Mouse (Mus musculus) bone marrow macrophage, adult 2 months (primary cell): ENCODE data around the gene Carmil1. TPM values are rescaled to one million over a fixed set of nuclear protein-coding genes. Genes with fewer than 3 reads are reported as not detected.

Experiments
- H3K27ac ChIP-seq: 2 replicates; pipeline ENCODE4 v1.5.1; 2012; ENCODE audit warnings: low read depth, low read length; ENCODE audit not compliant: insufficient read depth
- H3K4me1 ChIP-seq: 2 replicates; pipeline ENCODE4 v1.6.1; 2012; ENCODE audit warnings: low read length; ENCODE audit not compliant: control insufficient read depth, insufficient read depth
- H3K4me3 ChIP-seq: 2 replicates; pipeline ENCODE4 v1.5.1; 2012; ENCODE audit warnings: mild to moderate bottlenecking, low read length, moderate library complexity; ENCODE audit not compliant: insufficient read depth
- CTCF ChIP-seq: IDR thresholded peaks from 2 replicates; pipeline ENCODE4 v1.5.1; 2012; ENCODE audit warnings: low read depth, mild to moderate bottlenecking, low read length, moderate library complexity
- POLR2A ChIP-seq: IDR thresholded peaks from 2 replicates; pipeline ENCODE4 v1.6.1; 2012; ENCODE audit warnings: mild to moderate bottlenecking, low read depth, low read length, borderline replicate concordance
- polyA plus RNA-seq: library from polyadenylated mRNA; stranded (reverse); fragments of >200 nt; gene quantifications from 2 replicates; pipeline ENCODE4 v1.2.4, GENCODE M21; 2012; ENCODE audit not compliant: missing spikeins, insufficient read depth, insufficient read length

The Carmil1 gene
- polyA plus RNA-seq, 1 experiment, result 4.1 TPM

DNA sequence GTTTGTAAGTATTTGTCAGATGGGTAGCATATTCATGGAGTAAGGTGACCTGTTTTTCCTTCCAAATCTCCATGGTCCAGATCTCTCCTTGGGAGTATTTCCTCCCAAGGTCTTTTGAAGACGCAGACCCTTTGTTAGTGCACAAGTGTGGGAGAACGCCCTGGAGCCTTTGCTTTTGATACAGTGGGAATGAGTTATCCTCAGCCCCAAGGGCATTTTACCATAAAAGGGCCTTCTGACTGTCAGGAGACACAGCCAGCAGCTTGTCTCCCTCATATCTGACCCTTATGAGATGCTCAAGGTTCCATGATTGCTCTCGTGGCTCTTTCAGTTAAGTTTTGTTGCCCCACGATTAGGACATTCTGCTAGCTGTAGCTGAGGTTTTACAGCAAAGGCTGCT, 24.9 kb upstream of the Carmil1 start:
- Histone ChIP-seq H3K4me1 (no peaks in the 10 kb centered on the region), H3K27ac (no peak overlapping the region), H3K4me3 (no peak overlapping the region)
- TF ChIP-seq POLR2A (no peak), CTCF (no peak)

DNA sequence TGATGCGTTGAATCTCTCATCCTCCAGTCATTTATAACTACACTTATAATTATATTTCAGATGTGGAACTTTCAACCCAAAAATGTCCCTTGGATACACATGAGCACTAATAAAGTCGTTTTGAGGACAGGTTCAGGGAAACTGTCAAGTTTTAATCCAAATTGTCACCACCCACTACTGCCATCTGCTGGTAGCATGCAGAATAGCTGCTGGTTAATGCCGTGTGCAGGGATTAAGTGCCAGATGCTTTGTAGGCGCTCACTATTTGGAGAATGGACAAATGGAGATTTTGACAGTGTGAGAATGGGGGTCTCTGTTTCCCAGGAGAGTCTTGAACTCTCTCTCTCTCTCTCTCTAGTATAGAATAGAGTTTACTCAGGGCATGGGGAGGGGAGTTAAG, 16.7 kb upstream of the Carmil1 start:
- TF ChIP-seq CTCF (peak; percentile 27; the same call in 1 of the 2 replicates), POLR2A (no peak)
- no peak overlapping the region for H3K27ac ChIP-seq
- H3K4me3 ChIP-seq, result no peak overlapping the region
- no peaks in the 10 kb centered on the region for H3K4me1 ChIP-seq

DNA sequence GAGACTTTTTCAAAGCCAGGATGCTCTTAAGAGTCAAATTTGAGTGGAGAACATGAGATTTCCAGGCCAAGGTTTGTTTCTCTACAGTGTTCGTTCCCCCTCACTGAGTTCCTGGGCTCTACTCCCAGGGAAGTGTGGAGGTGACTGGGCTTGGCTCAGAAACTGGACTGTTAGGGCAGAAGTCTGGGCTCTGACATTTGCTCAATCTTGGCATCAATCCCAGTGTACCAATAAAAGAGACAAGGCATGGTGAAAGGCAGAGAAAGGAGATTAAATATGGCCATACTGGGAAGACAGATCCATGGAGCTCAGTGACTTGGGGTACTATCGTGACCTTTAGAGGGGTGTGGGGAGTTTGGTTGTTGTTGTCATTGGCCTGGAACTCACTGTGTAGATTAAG, 6.8 kb upstream of the Carmil1 start:
- TF ChIP-seq POLR2A (no peak), CTCF (no peak)
- no peak overlapping the region for H3K27ac ChIP-seq
- H3K4me3 ChIP-seq, result no peak overlapping the region

DNA sequence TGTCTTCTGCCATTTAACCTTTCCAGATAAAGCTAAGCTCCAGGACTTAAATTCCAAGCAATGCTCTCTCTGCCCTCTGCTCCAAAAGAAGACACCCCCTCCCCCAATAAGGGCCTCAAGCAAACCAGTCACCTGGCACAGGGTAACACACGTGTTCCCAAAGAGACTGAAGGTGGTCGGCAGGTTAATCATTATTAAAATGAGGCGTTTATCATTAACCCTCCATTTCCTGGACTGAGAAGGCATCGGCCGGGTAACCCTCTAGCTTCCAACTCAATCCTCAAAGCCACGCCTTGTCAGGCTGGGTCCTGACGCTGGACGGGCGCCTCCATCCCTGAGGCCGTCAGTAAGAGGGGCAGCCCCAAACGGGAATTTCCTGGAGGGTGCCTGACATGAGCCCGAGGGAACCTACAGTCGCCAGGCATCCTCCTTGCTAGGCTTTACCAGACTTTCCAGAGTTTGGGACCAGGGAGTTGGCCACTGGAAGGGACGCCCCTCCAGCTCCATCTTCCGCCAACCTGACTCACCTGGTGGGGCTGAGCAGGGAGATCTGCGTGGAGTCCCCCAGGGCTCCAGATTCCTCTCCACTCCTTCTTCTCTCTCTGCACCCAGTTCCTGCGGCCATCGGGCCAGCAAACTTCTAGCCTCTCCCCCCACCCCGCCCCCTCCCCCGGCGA, 695 bp downstream of the Carmil1 start:
- H3K4me1 ChIP-seq, result peaks cover 3% of the 10 kb centered on the region; the same call in 1 of the 2 replicates
- H3K4me3 ChIP-seq, result peak overlapping the region; percentile 67
- TF ChIP-seq CTCF, result no peak
- no peak for TF ChIP-seq POLR2A
- no peak overlapping the region for H3K27ac ChIP-seq

More for the DNA sequence above, 6.8 kb upstream of the Carmil1 start:
- no peaks in the 10 kb centered on the region for H3K4me1 ChIP-seq

DNA sequence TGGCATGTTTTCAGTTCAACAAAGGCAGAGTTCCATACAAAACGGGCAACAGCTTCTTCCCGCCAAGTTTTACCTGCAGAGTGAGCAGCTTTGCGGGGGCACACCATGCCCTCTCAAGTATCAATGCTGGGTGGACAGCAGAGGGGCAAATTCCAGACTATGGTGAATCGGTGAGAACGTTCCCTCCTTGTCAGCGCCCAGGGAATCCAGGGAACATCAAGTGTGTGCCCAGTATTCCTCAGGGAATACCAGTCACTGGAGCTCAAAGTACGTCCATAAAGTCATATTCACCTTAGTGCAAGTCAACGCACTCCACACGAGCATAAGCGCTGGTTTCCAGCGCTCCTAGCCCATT, 1.2 kb downstream of the Carmil1 start:
- H3K4me1 ChIP-seq, result peaks cover 3% of the 10 kb centered on the region; the same call in 1 of the 2 replicates
- H3K4me3 ChIP-seq, result no peak overlapping the region
- TF ChIP-seq CTCF, result no peak
- TF ChIP-seq POLR2A, result no peak
- H3K27ac ChIP-seq, result no peak overlapping the region

DNA sequence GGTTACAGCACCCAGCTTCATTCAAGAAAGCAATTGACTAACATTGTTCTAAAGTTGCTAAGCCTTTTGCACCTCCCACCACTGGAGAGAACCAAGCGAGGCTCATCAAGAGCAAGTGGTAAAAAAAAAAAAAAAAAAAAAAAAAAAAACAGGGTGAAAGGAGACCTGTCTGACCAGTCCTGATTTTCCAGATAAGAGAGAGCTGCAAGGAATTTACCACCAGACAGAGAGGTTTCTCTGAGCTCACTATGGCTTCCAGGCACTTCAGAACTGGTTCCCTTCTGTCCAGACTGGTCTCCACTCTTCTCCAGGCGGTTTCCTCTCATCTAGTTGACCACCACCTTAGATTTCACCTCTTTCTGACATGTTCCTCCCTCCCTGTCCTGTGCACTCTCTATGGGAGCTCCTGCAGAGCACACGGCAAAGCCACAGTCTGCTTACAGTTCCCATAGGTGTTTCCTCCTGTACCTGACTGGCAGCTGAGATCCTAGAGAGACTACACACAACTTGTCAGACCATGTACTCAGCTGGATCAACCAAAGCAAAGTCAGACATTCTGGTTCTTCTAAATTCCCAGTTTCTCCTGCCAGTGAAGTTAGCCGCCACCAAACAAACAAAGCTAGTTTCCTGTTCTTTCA, 7.7 kb downstream of the Carmil1 start:
- TF ChIP-seq POLR2A, result no peak
- TF ChIP-seq CTCF, result no peak
- Histone ChIP-seq H3K4me1 (no peaks in the 10 kb centered on the region), H3K27ac (no peak overlapping the region), H3K4me3 (no peak overlapping the region)

DNA sequence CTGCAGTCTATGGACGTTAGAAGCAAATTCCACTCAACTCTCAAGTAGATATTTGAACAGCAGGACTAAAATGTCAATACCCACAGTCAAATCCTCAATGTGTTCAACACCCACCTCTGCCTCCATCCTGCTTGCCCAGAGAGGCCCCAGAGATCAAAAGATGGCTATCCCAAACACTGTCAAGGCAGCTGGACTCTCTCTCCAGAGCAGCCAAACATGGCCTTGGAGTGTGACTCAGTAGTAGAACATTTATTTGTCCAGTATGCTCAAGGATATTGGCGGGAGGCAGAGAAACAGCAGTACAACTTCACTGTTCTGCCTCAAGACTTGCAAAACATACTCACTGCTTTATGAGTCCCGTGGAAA, 11.5 kb downstream of the Carmil1 start:
- no peaks in the 10 kb centered on the region for H3K4me1 ChIP-seq
- TF ChIP-seq CTCF (no peak), POLR2A (no peak)
- H3K4me3 ChIP-seq, result no peak overlapping the region
- no peak overlapping the region for H3K27ac ChIP-seq

DNA sequence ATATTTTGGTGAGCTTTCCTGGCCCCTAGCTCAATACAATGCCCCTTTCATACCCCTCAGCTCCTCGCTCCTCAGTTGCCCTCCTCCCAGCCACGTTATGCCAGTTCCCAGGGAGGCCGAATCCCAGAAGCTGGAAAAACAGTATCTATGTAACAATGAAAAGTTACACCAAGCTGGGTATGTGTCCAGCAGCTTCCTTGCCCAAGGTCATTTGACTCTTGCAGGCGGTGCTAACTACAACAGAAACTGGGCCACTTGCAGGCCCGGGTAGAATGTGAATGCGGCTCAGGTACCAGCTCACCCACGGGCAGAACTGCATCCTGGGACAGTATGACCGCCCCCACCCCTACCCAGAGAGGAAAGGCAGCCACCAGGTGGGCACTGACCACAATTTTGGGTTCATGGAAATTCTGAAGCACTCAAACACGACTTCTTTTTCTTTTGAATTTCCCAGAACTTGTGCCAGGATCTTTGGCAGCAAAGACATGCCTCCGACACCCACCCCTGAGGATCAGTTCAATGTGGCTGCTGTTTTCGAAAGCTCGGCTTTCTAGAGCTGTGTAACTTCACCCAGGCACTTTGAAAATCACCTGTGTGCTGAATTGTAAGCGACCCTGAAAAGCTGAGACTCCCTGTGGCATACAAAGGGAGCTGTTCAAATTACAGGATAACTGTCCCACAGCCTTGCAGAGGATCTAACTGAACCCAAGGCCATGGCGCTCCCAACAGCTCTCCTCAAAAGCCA, 12.1 kb downstream of the Carmil1 start:
- TF ChIP-seq CTCF (no peak), POLR2A (no peak)
- Histone ChIP-seq H3K27ac (no peak overlapping the region), H3K4me3 (no peak overlapping the region), H3K4me1 (no peaks in the 10 kb centered on the region)

DNA sequence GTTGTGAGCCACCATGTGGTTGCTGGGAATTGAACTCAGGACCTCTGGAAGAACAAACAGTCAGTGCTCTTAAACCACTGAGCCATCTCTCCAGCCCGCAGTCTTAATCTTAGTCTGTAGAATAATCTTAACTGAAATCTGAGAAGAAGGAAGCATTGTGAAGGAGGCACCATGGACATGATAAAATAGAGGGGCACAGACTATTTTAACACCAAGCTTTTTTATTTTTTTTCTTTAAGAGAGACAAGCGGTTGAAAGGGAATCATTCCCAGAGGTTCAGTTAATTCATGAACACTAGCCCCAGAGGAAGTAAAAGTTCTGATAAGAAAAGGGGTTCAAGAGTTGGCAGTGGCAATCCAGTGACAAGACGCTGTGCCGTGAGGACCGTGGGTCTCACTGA, 15.8 kb downstream of the Carmil1 start:
- Histone ChIP-seq H3K27ac (no peak overlapping the region), H3K4me3 (no peak overlapping the region), H3K4me1 (peaks cover 6% of the 10 kb centered on the region)
- TF ChIP-seq CTCF (no peak), POLR2A (no peak)

DNA sequence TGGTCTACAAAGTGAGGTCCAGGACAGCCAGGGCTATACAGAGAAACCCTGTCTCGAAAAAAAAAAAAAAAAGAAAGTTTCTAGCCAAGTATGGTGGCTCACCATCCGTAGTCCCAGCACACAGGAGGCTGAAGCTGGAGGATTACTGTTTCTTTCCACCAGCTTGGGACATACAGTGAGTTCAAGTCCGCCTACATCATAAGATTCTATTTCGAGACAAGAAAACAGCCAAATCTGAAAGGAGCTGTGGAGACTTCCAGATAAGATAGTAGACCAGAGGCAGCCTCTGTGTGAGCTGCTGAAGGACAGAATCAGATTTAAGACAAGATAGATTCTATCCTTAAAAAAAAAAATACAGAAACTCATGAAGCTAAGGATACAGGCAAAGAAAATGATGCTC, 17.0 kb downstream of the Carmil1 start:
- no peak overlapping the region for H3K27ac ChIP-seq
- no peak overlapping the region for H3K4me3 ChIP-seq
- TF ChIP-seq POLR2A, result no peak
- no peak for TF ChIP-seq CTCF
- peaks cover 6% of the 10 kb centered on the region for H3K4me1 ChIP-seq
